Comparison of ENCODE assay signal across 18 mouse cellular contexts in the genomic region with DNA sequence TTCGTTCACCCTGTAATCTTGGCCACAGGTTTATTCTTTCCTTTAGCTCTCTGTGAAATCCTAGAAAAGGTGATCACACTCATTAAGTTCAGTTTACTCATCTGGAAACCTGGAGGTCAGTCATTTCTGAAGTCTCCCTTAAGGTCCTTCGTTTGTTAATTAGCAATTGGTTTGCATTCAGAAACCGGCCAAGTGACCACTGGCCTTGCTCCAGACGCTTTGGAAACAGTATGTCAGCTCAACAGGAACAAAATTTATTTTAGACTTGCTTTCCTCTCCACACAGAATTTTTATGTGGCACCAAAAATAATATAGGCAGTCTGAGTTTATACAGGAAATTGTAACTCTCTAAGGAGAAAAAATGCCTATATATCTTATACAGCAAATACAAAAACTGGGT.
DNase-seq lines count a peak whose midpoint lies in the region; TF ChIP-seq lines count a peak whose summit lies in the region.
"Had no signal": no experiment of that assay in that cellular context is flagged by ENCODE, and none has a peak within 500 bp of the region (broad histone marks: within the 10 kb centered on the region; RNA-seq: fewer than 3 reads in every experiment).

No protein-coding gene starts in this region.

- TF ChIP-seq POLR2A in cerebellum, adult 2 months (IDR thresholded peaks at IDR 0.05; ENCODE audit: borderline replicate concordance, insufficient read depth, low read length), result no peak
- TF ChIP-seq POLR2A in CH12.LX (IDR thresholded peaks at IDR 0.05; ENCODE audit: low read depth, low read length), result no peak

- TF ChIP-seq EP300 in CH12.LX (IDR thresholded peaks at IDR 0.05; ENCODE audit: low read length), result no peak

- H3K36me3 ChIP-seq in CH12.LX (replicated peaks in 1 of 2; ENCODE audit: control insufficient read depth in 1 of 2, insufficient read depth in 1 of 2, low read length in 1 of 2), result no peaks in the 10 kb centered on the region
- H3K36me3 ChIP-seq: embryonic facial prominence, embryonic 10.5 days; heart, embryonic 13.5 days; hindbrain, embryonic 15.5 days had no signal

- in situ Hi-C loops in CH12.LX (cut with MboI; ENCODE audit: low pct_ligation_motif_present, low pct_unique_long_range_greater_than_20kb, low sequenced_read_pairs), result no loop called here

- no peak overlapping the region for H3K4me2 ChIP-seq in CH12.LX (ENCODE audit: insufficient read depth, low read depth, poor library complexity, severe bottlenecking)
- H3K4me2 ChIP-seq: forebrain, embryonic 13.5 days; heart, embryonic 13.5 days; hindbrain, embryonic 15.5 days had no signal

- H3K27ac ChIP-seq in cerebellum, adult 2 months (ENCODE audit: insufficient read depth, low read length), result no peak overlapping the region
- H3K27ac ChIP-seq in CH12.LX (ENCODE audit: insufficient read depth, low read depth), result no peak overlapping the region
- H3K27ac ChIP-seq: embryonic facial prominence, embryonic 10.5 days; forebrain, embryonic 13.5 days; heart, embryonic 13.5 days; hindbrain, embryonic 15.5 days had no signal

- peak; percentile 8 to 23 for DNase-seq in cerebellum, adult 2 months
- DNase-seq in cerebellum, adult 18-20 months, result no peak
- DNase-seq in cerebellum, postnatal 25 days, result peak; percentile 19 to 43
- DNase-seq in cerebellum, adult 8-10 months, result no peak
- peak; percentile 4 to 6 for DNase-seq in kidney, postnatal 4 days
- DNase-seq in kidney, adult 8-10 months, result no peak
- DNase-seq in CH12.LX (ENCODE audit: extremely low read depth), result peak; percentile 5
- DNase-seq: adrenal gland, postnatal 14 days; B cell, adult 2 months; forebrain, postnatal 0 days; gastrocnemius, postnatal 36 days; heart, adult 11 months; heart, postnatal 36 days had no signal

- no peaks in the 10 kb centered on the region for H3K79me2 ChIP-seq in CH12.LX (replicated peaks; ENCODE audit: control insufficient read depth, extremely low read depth, insufficient read depth, poor library complexity, severe bottlenecking)

- TF ChIP-seq RAD21 in CH12.LX (IDR thresholded peaks at IDR 0.05; ENCODE audit: low read depth, low read length), result no peak

- no peaks in the 10 kb centered on the region; the same call in 1 of the 2 replicates for H3K27me3 ChIP-seq in cerebellum, adult 2 months (ENCODE audit: control insufficient read depth, insufficient read depth, low read length)
- no peaks in the 10 kb centered on the region for H3K27me3 ChIP-seq in CH12.LX (replicated peaks)
- H3K27me3 ChIP-seq: forebrain, embryonic 13.5 days; heart, embryonic 13.5 days; hindbrain, embryonic 15.5 days; Patski had no signal

- no peak for TF ChIP-seq CTCF in cerebellum, adult 2 months (IDR thresholded peaks at IDR 0.05; ENCODE audit: borderline replicate concordance, insufficient read depth, low read depth, low read length)
- no peak for TF ChIP-seq CTCF in CH12.LX (conservative IDR thresholded peaks at IDR 0.05 in 1 of 2, IDR thresholded peaks at IDR 0.05 in 1 of 2; ENCODE audit: low read depth in 2 of 2, low read length in 2 of 2)

- H3K9ac ChIP-seq in CH12.LX (ENCODE audit: insufficient read depth, low read depth), result no peak overlapping the region
- H3K9ac ChIP-seq: forebrain, embryonic 13.5 days; forebrain, postnatal 0 days; heart, embryonic 13.5 days; hindbrain, embryonic 15.5 days had no signal

- dilution Hi-C loops in CH12.LX (cut with MboI; ENCODE audit: extremely low pct_ligation_motif_present, extremely low pct_unique_long_range_greater_than_20kb, low sequenced_read_pairs), result no loop called here

- WGBS in cerebellum, adult 2 months, result 7% methylated on average over 4 of the region's 4 CpGs

- no peak overlapping the region for H3K4me3 ChIP-seq in cerebellum, adult 2 months (replicated peaks; ENCODE audit: insufficient read depth, low read depth, low read length)
- H3K4me3 ChIP-seq in CH12.LX (replicated peaks in 1 of 3; ENCODE audit: low read depth in 2 of 3, low read length in 2 of 3, poor library complexity in 1 of 3), result no peak overlapping the region
- H3K4me3 ChIP-seq: embryonic facial prominence, embryonic 10.5 days; forebrain, embryonic 13.5 days; heart, embryonic 13.5 days; hindbrain, embryonic 15.5 days had no signal

- H3K4me1 ChIP-seq in cerebellum, adult 2 months (ENCODE audit: control insufficient read depth, insufficient read depth, low read length), result no peaks in the 10 kb centered on the region
- no peaks in the 10 kb centered on the region for H3K4me1 ChIP-seq in CH12.LX (ENCODE audit: control insufficient read depth in 1 of 2, insufficient read depth in 2 of 2)
- H3K4me1 ChIP-seq: embryonic facial prominence, embryonic 10.5 days; forebrain, embryonic 13.5 days; heart, embryonic 13.5 days; hindbrain, embryonic 15.5 days had no signal

- H3K9me3 ChIP-seq in CH12.LX (replicated peaks; ENCODE audit: low read length), result no peaks in the 10 kb centered on the region
- H3K9me3 ChIP-seq: embryonic facial prominence, embryonic 10.5 days; forebrain, embryonic 13.5 days; heart, embryonic 13.5 days; hindbrain, embryonic 15.5 days had no signal

TF ChIP-seq in CH12.LX, 34 proteins besides CTCF, POLR2A, EP300 and RAD21:
- no peak for TF ChIP-seq SIN3A (IDR thresholded peaks at IDR 0.05; ENCODE audit: low read length)
- no peak for TF ChIP-seq UBTF (IDR thresholded peaks at IDR 0.05; ENCODE audit: low read depth, low read length)
- TF ChIP-seq USF1 (IDR thresholded peaks at IDR 0.05; ENCODE audit: low read depth, low read length), result no peak
- no peak for TF ChIP-seq BHLHE40 (IDR thresholded peaks at IDR 0.05; ENCODE audit: low read depth, low read length)
- no peak for TF ChIP-seq NRF1 (IDR thresholded peaks at IDR 0.05; ENCODE audit: low read depth, low read length)
- TF ChIP-seq ZKSCAN1 (IDR thresholded peaks at IDR 0.05; ENCODE audit: borderline replicate concordance, low read depth, low read length), result no peak
- TF ChIP-seq CHD2 (IDR thresholded peaks at IDR 0.05; ENCODE audit: low read length), result no peak
- no peak for TF ChIP-seq RCOR1 (conservative IDR thresholded peaks at IDR 0.05; ENCODE audit: low read depth, low read length)
TF ChIP-seq in CH12.LX: peak in this region for 0.

Comparison
In these comparisons a context has a peak if more than half of its experiments do, and no peak if none do; other contexts are left out.
1. DNase-seq: peak in cerebellum, adult 2 months (2 of 2), cerebellum, postnatal 25 days (2 of 2), kidney, postnatal 4 days (2 of 2) and CH12.LX (single experiment); none in cerebellum, adult 18-20 months (0 of 2), cerebellum, adult 8-10 months (single experiment) and kidney, adult 8-10 months (0 of 2).